Mouse (Mus musculus): ENCODE data around the gene Tas1r2.

GRCm38 (mm10) chr4:139608975-139609374 is 44.4 kb upstream of the Tas1r2 start:
- TF ChIP-seq CTCF (IDR thresholded peaks at IDR 0.05; ENCODE audit: low read depth, low read length) (no peak), POLR2A (IDR thresholded peaks at IDR 0.05; ENCODE audit: extremely low read depth, insufficient read depth, low read length) (no peak)
